Mouse (Mus musculus): ENCODE data around the gene Psmb4. TPM values are rescaled to one million over a fixed set of nuclear protein-coding genes. Genes with fewer than 3 reads are reported as not detected.
"Not testable (repeated sequence)": the region's sequence is repeated elsewhere in the genome, so short reads cannot be mapped to it uniquely, and the experiment has no call there.

Gene Psmb4
- polyA plus RNA-seq, 1 experiment from 2014 or later, result 353 TPM

DNA sequence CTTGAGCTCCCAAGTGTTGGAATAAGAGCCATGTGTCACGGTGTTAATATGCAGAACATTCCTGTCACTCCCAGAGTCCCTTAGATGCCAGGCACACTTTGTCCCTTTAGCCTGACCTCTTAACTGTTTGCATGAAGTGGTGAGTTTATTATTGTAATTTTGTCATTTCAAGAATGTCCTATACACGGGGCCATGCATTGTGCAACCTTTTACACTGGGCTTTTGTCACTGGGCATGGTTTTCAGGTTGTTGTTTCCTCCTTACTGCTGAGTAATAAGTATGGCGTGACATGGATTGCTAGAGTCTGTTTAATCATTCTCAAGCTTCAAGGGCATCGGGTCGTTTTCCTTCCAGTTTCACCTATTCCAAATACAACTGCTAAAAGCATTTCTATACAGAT lies 27.0 kb upstream of the Psmb4 start:
- Histone ChIP-seq H3K4me3 (ENCODE audit: low read depth, low read length) (no peak overlapping the region), H3K36me3 (ENCODE audit: control insufficient read depth, insufficient read depth, low read length) (no peaks in the 10 kb centered on the region), H3K9ac (ENCODE audit: low read depth, low read length) (no peak overlapping the region), H3K4me2 (ENCODE audit: low read length) (no peak overlapping the region), H3K27ac (ENCODE audit: low read length) (no peak overlapping the region), H3K9me3 (replicated peaks; ENCODE audit: control insufficient read depth, low read length, poor library complexity, severe bottlenecking) (no peaks in the 10 kb centered on the region), H3K4me1 (ENCODE audit: control insufficient read depth, insufficient read depth, low read length) (no peaks in the 10 kb centered on the region), H3K27me3 (ENCODE audit: control insufficient read depth, insufficient read depth, low read depth, low read length) (no peaks in the 10 kb centered on the region)
- WGBS, result 78% methylated on average over 5 of the region's 5 CpGs
- no peak for ATAC-seq

DNA sequence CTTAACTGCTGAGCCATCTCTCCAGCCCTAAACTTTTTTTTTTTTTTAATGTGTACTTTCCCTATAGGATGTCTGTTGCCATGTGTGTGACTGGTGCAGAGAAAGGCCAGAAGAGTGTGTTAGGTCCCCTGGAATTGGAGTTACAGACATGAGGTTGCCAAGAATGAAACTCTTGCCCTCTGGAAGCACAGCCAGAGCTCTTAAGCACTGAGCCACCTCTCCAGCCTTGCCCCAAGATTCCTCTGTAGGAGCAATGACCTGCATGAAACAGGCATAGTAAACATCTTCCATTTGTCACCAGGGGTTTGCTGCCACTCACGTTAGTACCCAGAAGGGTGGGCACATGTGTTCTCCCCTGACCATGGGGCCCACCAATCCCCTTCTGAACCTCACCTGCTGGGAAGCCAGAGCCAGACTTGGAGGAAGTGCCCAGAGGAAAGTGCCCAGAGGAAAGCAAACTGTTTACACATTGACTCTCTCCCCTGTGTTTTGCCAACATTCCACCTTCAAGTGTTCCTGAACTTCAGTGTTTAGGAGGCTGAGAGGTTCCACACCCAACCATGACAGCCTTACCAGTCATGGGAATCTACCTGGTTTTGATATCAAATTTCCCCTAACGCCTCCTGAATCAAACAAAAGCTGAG lies 24.4 kb upstream of the Psmb4 start:
- Histone ChIP-seq H3K4me3 (ENCODE audit: low read depth, low read length) (no peak overlapping the region), H3K27me3 (ENCODE audit: control insufficient read depth, insufficient read depth, low read depth, low read length) (no peaks in the 10 kb centered on the region), H3K9ac (ENCODE audit: low read depth, low read length) (no peak overlapping the region), H3K4me2 (ENCODE audit: low read length) (no peak overlapping the region), H3K36me3 (ENCODE audit: control insufficient read depth, insufficient read depth, low read length) (no peaks in the 10 kb centered on the region), H3K4me1 (ENCODE audit: control insufficient read depth, insufficient read depth, low read length) (no peaks in the 10 kb centered on the region), H3K9me3 (replicated peaks; ENCODE audit: control insufficient read depth, low read length, poor library complexity, severe bottlenecking) (no peaks in the 10 kb centered on the region), H3K27ac (ENCODE audit: low read length) (no peak overlapping the region)
- no peak for ATAC-seq
- 82% methylated on average over 2 of the region's 2 CpGs for WGBS

DNA sequence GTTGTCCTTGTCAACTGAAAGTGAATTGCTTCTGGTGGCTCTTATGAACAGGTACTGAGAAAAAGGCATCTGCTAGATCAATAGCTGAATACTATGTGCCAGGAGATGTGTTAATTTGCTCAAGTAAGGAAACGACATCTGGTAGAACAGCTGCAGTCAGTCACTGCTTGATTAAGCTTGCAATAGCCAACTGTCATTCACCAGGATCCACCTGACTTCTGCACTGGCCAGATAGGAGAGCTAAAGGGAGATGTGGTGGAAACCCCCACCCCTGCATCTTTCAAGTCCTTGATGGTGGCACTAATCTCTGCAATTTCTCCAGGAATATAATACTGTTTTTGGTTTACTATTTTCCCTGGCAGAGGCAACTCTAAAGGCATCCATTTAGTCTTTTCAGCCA lies 19.7 kb upstream of the Psmb4 start:
- H3K27me3 ChIP-seq (ENCODE audit: control insufficient read depth, insufficient read depth, low read depth, low read length), result no peaks in the 10 kb centered on the region
- no peak overlapping the region for H3K9ac ChIP-seq (ENCODE audit: low read depth, low read length)
- no peak overlapping the region for H3K4me2 ChIP-seq (ENCODE audit: low read length)
- H3K4me3 ChIP-seq (ENCODE audit: low read depth, low read length), result no peak overlapping the region
- no peak for ATAC-seq
- H3K9me3 ChIP-seq (replicated peaks; ENCODE audit: control insufficient read depth, low read length, poor library complexity, severe bottlenecking), result no peaks in the 10 kb centered on the region
- H3K27ac ChIP-seq (ENCODE audit: low read length), result no peak overlapping the region
- 55% methylated on average over 1 of the region's 1 CpGs for WGBS
- no peaks in the 10 kb centered on the region for H3K4me1 ChIP-seq (ENCODE audit: control insufficient read depth, insufficient read depth, low read length)
- H3K36me3 ChIP-seq (ENCODE audit: control insufficient read depth, insufficient read depth, low read length), result no peaks in the 10 kb centered on the region

DNA sequence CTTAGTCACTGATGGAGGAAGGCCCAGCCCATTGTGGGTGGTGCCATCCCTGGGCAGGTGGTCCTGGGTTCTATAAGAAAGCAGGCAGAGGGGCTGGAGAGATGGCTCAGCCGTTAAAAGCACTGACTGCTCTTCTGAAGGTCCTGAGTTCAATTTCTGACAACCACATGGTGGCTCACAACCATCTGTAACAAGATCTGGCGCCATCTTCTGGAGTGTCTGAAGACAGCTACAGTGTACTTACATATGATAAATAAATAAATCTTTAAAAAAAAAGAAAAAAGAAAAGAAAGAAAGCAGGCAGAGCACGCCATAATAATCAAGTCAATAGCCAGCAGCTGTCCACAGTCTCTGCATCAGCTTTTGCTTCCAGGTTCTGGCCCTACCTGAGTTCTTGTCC lies 18.0 kb upstream of the Psmb4 start:
- not testable (repeated sequence) for H3K4me2 ChIP-seq (ENCODE audit: low read length); H3K4me3 ChIP-seq (ENCODE audit: low read depth, low read length); ATAC-seq; H3K27ac ChIP-seq (ENCODE audit: low read length); H3K36me3 ChIP-seq (ENCODE audit: control insufficient read depth, insufficient read depth, low read length); H3K27me3 ChIP-seq (ENCODE audit: control insufficient read depth, insufficient read depth, low read depth, low read length); H3K9me3 ChIP-seq (replicated peaks; ENCODE audit: control insufficient read depth, low read length, poor library complexity, severe bottlenecking); H3K4me1 ChIP-seq (ENCODE audit: control insufficient read depth, insufficient read depth, low read length); H3K9ac ChIP-seq (ENCODE audit: low read depth, low read length)
- WGBS, result 57% methylated on average over 3 of the region's 3 CpGs

DNA sequence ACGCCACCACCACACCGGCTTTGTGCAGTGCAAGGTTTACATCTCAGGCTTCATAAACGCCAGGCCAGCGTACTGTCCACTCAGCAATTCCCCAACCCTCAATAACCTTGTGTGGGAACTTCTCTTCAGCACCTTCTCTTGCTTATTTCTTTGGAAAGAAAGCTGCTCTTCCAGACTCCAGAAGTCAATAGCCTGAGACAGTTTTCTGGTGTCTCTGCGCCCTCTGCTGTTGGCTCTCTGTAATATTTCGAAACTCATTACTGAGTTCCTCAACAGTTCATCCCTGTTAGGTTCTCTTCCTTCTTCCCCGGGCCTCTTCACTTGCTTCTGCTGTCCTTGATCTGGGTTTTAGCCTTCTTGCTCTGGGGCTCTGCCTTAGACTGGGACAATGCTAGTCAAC lies 16.0 kb upstream of the Psmb4 start:
- ATAC-seq, result 0 out of 2 replicates have a peak, but pooled peaks have one; percentile 48
- no peaks in the 10 kb centered on the region for H3K4me1 ChIP-seq (ENCODE audit: control insufficient read depth, insufficient read depth, low read length)
- no peak overlapping the region for H3K4me2 ChIP-seq (ENCODE audit: low read length)
- H3K27ac ChIP-seq (ENCODE audit: low read length), result no peak overlapping the region
- no peaks in the 10 kb centered on the region for H3K36me3 ChIP-seq (ENCODE audit: control insufficient read depth, insufficient read depth, low read length)
- H3K27me3 ChIP-seq (ENCODE audit: control insufficient read depth, insufficient read depth, low read depth, low read length), result no peaks in the 10 kb centered on the region
- H3K9ac ChIP-seq (ENCODE audit: low read depth, low read length), result no peak overlapping the region
- H3K4me3 ChIP-seq (ENCODE audit: low read depth, low read length), result no peak overlapping the region
- H3K9me3 ChIP-seq (replicated peaks; ENCODE audit: control insufficient read depth, low read length, poor library complexity, severe bottlenecking), result no peaks in the 10 kb centered on the region
- WGBS, result 24% methylated on average over 7 of the region's 7 CpGs

DNA sequence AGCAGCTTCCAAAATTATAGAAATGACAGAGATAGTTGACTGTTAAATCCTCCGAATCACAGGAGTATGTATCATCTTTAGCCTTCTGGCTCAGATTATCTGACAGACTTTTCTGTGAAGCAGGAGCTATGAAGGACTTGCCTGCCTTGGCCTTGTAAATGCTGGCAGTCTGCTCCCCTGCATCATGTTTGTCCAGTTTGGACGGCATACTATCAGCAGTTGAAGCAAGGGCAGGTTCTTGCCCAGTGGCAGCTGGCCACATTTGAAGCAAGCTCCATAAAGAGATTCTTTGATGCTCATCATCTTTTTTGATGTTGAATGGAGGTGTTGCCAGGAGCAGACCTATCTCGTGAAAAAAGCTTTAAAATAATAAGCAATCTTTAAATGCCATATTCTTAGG lies 7.3 kb upstream of the Psmb4 start:
- 76% methylated on average over 3 of the region's 3 CpGs for WGBS
- Histone ChIP-seq H3K9ac (ENCODE audit: low read depth, low read length) (no peak overlapping the region), H3K9me3 (replicated peaks; ENCODE audit: control insufficient read depth, low read length, poor library complexity, severe bottlenecking) (no peaks in the 10 kb centered on the region), H3K27ac (ENCODE audit: low read length) (no peak overlapping the region), H3K4me3 (ENCODE audit: low read depth, low read length) (no peak overlapping the region), H3K36me3 (ENCODE audit: control insufficient read depth, insufficient read depth, low read length) (no peaks in the 10 kb centered on the region), H3K4me1 (ENCODE audit: control insufficient read depth, insufficient read depth, low read length) (no peaks in the 10 kb centered on the region), H3K27me3 (ENCODE audit: control insufficient read depth, insufficient read depth, low read depth, low read length) (0 out of 2 replicates have a peak, but pooled peaks cover 3% of the 10 kb centered on the region), H3K4me2 (ENCODE audit: low read length) (no peak overlapping the region)
- ATAC-seq, result no peak

DNA sequence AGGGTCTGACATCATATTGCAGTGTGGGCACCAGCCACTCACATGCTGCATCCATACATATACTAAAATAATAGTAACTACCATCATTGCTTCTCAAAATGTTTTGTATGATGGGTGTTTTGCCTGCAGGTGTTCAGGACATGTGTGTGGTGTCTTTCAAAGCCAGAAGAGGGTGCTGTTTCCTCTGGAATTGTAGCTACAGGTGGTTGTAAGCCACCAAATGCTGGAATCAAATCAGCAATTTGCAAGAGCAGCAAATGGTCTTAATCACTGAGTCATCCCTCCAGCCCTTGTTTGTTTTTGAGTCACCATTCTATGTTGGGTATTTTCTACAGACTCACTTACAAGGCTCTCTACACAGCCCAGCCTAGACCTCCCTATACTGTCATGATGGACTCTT lies 1.8 kb upstream of the Psmb4 start:
- Histone ChIP-seq H3K27ac (ENCODE audit: low read length) (no peak overlapping the region), H3K4me2 (ENCODE audit: low read length) (no peak overlapping the region), H3K4me3 (ENCODE audit: low read depth, low read length) (no peak overlapping the region), H3K36me3 (ENCODE audit: control insufficient read depth, insufficient read depth, low read length) (peaks cover 7% of the 10 kb centered on the region; the same call in 1 of the 2 replicates), H3K9ac (ENCODE audit: low read depth, low read length) (no peak overlapping the region), H3K9me3 (replicated peaks; ENCODE audit: control insufficient read depth, low read length, poor library complexity, severe bottlenecking) (no peaks in the 10 kb centered on the region), H3K27me3 (ENCODE audit: control insufficient read depth, insufficient read depth, low read depth, low read length) (0 out of 2 replicates have a peak, but pooled peaks cover 3% of the 10 kb centered on the region), H3K4me1 (ENCODE audit: control insufficient read depth, insufficient read depth, low read length) (peaks cover 11% of the 10 kb centered on the region)
- no peak for ATAC-seq

DNA sequence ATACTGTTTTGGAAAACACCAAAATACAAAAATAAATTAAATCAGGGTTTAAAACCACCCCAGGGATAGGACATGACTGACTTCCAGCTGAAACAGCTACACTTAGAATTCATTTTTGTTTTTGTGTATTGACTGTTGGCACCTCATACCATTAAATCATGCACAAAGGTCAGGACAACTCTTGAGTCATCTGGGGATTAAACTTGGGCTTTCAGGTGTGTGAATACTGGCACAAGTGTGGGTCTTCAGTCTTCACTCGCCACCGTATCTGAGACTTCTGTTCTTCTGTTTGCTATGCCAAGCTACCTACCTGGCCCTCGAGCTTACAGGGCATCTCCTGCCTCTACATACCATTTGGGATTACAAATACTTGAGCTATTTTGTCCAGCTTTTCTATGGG lies 4.2 kb downstream of the Psmb4 start:
- no peak for ATAC-seq

DNA sequence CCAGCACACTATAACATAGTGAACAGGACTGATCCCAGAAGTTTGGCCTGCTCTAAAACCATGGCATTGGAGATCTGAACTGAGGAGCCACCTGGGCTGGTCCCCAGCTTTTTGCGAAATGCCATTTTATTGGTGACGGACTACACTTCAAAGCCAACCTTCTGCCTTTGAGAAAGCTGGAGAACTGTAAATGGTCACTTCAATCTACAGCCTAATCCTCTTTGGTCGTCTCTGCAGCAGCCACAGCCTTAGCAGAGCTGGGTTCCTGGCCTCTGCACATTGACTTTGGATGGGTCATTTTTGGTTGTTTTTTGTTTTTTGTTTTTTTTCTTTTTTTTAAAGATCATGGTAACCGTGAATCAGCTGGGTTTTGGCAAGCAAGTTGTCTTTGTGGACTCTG lies 4.9 kb downstream of the Psmb4 start:
- no peak for ATAC-seq
- peaks cover 6% of the 10 kb centered on the region for H3K4me1 ChIP-seq (ENCODE audit: control insufficient read depth, insufficient read depth, low read length)
- H3K27ac ChIP-seq (ENCODE audit: low read length), result no peak overlapping the region
- H3K4me3 ChIP-seq (ENCODE audit: low read depth, low read length), result no peak overlapping the region
- no peaks in the 10 kb centered on the region for H3K9me3 ChIP-seq (replicated peaks; ENCODE audit: control insufficient read depth, low read length, poor library complexity, severe bottlenecking)
- WGBS, result 72% methylated on average over 4 of the region's 4 CpGs
- no peaks in the 10 kb centered on the region for H3K27me3 ChIP-seq (ENCODE audit: control insufficient read depth, insufficient read depth, low read depth, low read length)
- no peak overlapping the region for H3K9ac ChIP-seq (ENCODE audit: low read depth, low read length)
- no peak overlapping the region for H3K4me2 ChIP-seq (ENCODE audit: low read length)
- peaks cover 43% of the 10 kb centered on the region for H3K36me3 ChIP-seq (ENCODE audit: control insufficient read depth, insufficient read depth, low read length)

More for the DNA sequence above, 4.2 kb downstream of the Psmb4 start:
- no peak overlapping the region for H3K4me3 ChIP-seq (ENCODE audit: low read depth, low read length)
- no peak overlapping the region for H3K9ac ChIP-seq (ENCODE audit: low read depth, low read length)
- H3K27ac ChIP-seq (ENCODE audit: low read length), result no peak overlapping the region
- 83% methylated on average over 3 of the region's 3 CpGs for WGBS
- H3K36me3 ChIP-seq (ENCODE audit: control insufficient read depth, insufficient read depth, low read length), result peaks cover 38% of the 10 kb centered on the region
- H3K9me3 ChIP-seq (replicated peaks; ENCODE audit: control insufficient read depth, low read length, poor library complexity, severe bottlenecking), result no peaks in the 10 kb centered on the region
- no peaks in the 10 kb centered on the region for H3K27me3 ChIP-seq (ENCODE audit: control insufficient read depth, insufficient read depth, low read depth, low read length)
- no peak overlapping the region for H3K4me2 ChIP-seq (ENCODE audit: low read length)
- H3K4me1 ChIP-seq (ENCODE audit: control insufficient read depth, insufficient read depth, low read length), result peaks cover 11% of the 10 kb centered on the region

All from midbrain, embryonic 16.5 days (tissue).